In the genomic region with DNA sequence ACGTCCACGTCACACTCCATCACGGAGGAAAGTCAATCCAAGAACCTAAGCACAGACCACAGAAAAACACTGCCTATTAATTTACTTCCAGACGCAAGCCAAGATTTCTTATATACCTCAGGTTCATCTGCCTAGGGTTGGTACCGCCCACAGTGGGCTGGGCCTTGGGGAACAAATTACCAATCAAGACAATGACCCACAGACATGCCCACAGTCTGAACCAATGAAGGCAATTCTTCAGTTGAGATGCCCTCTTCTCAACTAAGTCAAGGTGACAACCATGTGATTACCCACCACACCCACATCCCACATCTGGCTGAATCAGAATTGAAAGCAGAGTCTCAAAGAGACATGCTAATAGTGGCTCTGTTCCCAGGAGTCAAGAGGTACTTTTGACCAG, we compare ENCODE assay signal across 24 mouse cellular contexts.
"Had no signal": no experiment of that assay in that cellular context is flagged by ENCODE, and none has a peak within 500 bp of the region (broad histone marks: within the 10 kb centered on the region; RNA-seq: fewer than 3 reads in every experiment).

No protein-coding gene starts in this region.

- H3K4me2 ChIP-seq: liver, embryonic 12.5 days; liver, embryonic 15.5 days; lung, embryonic 15.5 days; midbrain, embryonic 12.5 days; midbrain, embryonic 15.5 days; neural tube, embryonic 12.5 days; neural tube, embryonic 15.5 days; stomach, embryonic 15.5 days had no signal

- H3K9me3 ChIP-seq: limb, embryonic 13.5 days; liver, embryonic 12.5 days; liver, embryonic 15.5 days; lung, embryonic 15.5 days; midbrain, embryonic 12.5 days; midbrain, embryonic 15.5 days; neural tube, embryonic 12.5 days; neural tube, embryonic 15.5 days; stomach, embryonic 15.5 days had no signal

- H3K4me1 ChIP-seq: liver, embryonic 12.5 days; midbrain, embryonic 12.5 days; midbrain, embryonic 15.5 days; neural tube, embryonic 12.5 days; stomach, embryonic 15.5 days had no signal

- ATAC-seq: liver, embryonic 12.5 days; midbrain, embryonic 15.5 days had no signal

- DNase-seq: kidney, adult 9 months; kidney, postnatal 14 days; kidney, postnatal 4 days; left cerebral cortex, postnatal 4 days; liver; lung, adult 18-20 months; lung, postnatal 14 days; lung, postnatal 4 days; right cerebral cortex, adult 18-20 months; right cerebral cortex, postnatal 14 days; right cerebral cortex, postnatal 4 days; spleen, adult 18-20 months; thymus, adult 2 months; thymus, postnatal 14 days; thymus, postnatal 4 days had no signal

- H3K36me3 ChIP-seq: limb, embryonic 13.5 days; liver, embryonic 12.5 days; liver, embryonic 15.5 days; lung, embryonic 15.5 days; midbrain, embryonic 12.5 days; midbrain, embryonic 15.5 days; neural tube, embryonic 12.5 days; neural tube, embryonic 15.5 days; stomach, embryonic 15.5 days had no signal

- H3K27ac ChIP-seq: limb, embryonic 13.5 days; liver, embryonic 12.5 days; liver, embryonic 15.5 days; lung, embryonic 15.5 days; midbrain, embryonic 12.5 days; midbrain, embryonic 15.5 days; neural tube, embryonic 12.5 days; neural tube, embryonic 15.5 days; stomach, embryonic 15.5 days had no signal

- H3K27me3 ChIP-seq: limb, embryonic 13.5 days; liver, embryonic 12.5 days; liver, embryonic 15.5 days; lung, embryonic 15.5 days; midbrain, embryonic 12.5 days; midbrain, embryonic 15.5 days; neural tube, embryonic 12.5 days; stomach, embryonic 15.5 days had no signal

- H3K4me3 ChIP-seq: limb, embryonic 13.5 days; liver, embryonic 12.5 days; liver, embryonic 15.5 days; lung, embryonic 15.5 days; midbrain, embryonic 12.5 days; midbrain, embryonic 15.5 days; neural tube, embryonic 12.5 days; neural tube, embryonic 15.5 days; stomach, embryonic 15.5 days had no signal

- H3K9ac ChIP-seq: limb, embryonic 13.5 days; liver, embryonic 12.5 days; liver, embryonic 15.5 days; lung, embryonic 15.5 days; midbrain, embryonic 12.5 days; midbrain, embryonic 15.5 days; neural tube, embryonic 12.5 days; neural tube, embryonic 15.5 days; stomach, embryonic 15.5 days had no signal
